Mouse (Mus musculus): ENCODE data around the gene Agbl4.

Gene Agbl4

DNA sequence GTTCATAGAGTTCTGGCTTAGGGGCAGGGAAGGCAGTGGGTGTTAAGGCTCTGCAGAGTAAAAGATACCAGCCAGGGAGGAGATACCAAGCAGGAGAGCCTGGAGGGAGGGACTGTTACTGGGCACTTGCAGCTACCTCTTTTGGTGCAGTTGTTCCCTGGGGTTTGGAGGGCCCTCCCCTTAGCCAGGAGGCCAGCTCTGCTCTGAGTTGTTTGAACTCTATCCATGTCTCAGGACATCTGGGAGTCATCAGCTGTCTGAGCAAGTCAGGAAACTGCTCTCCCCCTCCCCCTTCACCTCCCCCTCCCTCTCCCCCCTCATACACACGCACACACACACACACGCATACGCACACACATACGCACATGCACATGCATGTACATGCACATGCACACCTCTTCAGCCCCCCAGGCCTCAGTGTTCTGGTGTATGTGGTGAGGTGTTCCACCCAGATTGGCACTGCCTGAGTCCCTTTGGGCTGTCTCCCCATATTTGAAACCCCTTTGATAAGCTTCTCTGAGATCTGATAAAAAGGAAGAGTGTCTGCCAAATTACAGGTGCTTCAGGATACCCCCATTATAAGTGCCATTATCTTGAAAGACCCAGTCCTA is 1089.9 kb downstream of the Agbl4 start:
- in situ Hi-C loops (cut with MboI, MseI): loop anchor here (25.0 kb wide), 1 partner anchor 1450 kb away; no protein-coding TSS in a partner anchor

DNA sequence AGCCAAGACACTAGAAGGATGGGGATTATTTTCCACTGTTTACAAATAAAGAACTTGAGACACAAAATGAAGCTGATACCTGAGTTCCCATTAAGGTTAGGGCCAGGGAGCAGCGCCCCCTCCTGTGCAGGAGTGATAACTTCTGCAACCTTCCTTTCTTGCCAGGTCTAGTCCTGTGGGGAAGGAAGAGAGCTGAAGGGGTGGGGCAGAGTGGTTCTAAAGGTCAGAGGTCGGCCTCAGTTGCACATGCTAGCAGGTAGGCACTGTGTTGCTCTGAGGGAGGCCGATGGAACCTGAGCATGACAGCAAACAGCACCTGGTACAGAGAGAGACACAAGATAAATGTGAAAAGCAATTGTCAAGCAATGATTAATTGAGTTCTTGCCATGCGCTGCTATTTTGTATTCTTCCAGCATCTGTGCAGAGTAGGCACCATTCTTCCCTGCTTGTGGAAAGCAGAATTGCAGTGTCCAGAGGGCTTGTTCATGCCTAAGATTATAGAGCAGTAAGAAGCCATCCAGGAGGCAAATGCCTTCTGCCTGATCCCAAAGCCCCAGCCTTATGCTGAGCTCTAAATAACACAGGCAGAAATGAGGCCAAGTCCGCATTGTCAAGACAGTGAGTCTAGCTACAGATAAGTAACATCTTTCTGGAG is 1096.4 kb downstream of the Agbl4 start:
- in situ Hi-C loops (cut with MboI, MseI): loop anchor here (25.0 kb wide), 1 partner anchor 1457 kb away; no protein-coding TSS in a partner anchor

DNA sequence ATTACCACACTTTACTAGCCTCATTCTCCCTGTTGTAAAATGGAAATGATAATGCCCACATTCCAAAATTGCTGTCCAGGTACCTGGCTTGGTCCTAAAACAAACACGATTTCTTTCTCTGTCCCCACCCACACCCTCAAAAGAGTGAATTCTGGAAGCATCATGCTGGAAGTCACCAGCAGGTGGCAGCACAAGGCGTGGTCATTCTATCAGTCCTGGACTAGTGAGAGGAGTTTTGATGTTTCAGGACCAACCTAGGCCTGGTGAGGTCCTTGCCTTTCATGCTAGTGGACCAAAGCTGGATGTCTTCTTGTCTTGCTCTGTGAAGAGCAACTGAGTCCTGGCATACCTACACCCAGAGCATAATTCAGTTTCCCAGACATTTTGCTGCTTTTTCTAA is 1098.5 kb downstream of the Agbl4 start:
- in situ Hi-C loops (cut with MboI, MseI): loop anchor here (25.0 kb wide), 1 partner anchor 1459 kb away; no protein-coding TSS in a partner anchor

DNA sequence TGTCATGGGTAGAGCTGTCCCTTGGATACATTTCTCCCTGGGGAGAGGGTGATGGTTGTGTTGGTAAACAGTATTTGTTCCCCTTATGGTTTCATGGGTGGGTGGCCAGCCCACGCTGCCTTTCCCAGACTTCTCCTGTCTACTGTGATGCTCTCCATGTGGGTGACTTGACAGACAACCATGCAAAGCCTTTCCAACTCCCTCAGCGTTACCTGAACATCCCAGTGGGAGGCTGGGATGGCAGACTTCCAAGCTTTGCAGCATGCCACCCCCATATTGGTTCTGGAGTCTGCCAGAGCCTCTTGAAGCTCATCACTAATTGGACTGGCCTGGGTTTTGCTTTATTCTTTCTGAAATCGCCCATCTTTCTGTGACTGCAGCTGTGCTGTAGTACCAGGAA is 1101.3 kb downstream of the Agbl4 start:
- in situ Hi-C loops (cut with MboI, MseI): loop anchor here (25.0 kb wide), 1 partner anchor 1461 kb away; no protein-coding TSS in a partner anchor

DNA sequence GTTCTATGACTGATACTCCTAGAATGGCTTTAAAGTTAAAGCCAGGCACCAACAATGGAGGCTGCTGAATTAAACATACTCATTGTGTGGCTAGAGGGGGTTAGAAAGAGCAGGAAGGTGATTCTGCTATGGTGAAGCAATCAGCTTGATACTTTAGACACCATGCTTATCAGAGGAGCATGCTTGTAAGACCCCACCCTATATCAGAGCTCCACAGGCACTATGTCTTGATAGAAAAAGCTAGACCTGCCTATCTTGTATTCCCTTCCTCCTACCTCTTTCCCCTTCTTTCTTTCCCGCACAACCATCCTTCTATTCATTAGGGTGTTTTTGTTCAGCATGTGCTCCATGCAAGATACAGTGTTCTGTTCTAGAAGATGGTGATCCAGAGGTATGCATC is 1104.0 kb downstream of the Agbl4 start:
- in situ Hi-C loops (cut with MboI, MseI): no loop called here

DNA sequence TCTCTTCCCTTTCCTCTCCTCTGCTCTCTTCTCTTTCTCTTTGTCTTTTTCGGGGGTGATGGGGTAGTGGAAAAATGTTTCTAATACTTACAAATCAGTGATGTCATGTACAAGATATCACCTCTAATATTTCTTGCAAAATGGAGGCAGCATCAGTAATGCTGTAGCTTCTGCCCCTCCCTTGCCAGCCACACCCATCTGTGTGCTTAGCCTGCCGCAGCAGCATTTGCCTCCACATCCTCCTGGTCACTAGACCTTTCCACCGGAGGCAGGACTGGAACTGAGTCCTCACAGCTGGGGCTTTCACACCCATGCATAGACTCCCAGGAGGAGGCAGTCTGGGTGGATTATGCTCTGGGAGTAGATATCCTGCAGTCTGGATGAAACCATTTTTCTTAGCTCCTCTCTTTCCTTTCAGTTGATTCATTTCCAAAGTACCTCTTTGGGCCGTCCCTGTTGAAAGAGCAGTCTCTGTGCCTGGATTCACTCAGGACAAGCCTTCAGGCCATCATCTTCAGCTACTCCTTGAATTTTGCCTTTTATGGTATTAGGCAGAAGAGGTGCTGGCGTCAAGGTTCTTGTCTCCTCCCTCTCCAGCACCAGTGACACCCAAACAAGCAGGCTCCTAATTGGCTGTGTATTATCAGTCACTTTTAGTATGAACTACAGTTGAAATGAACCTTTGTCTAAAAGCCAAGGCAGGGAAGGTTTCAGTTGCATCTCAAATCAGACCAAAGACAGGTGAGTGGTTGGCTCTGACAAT is 1105.7 kb downstream of the Agbl4 start:
- in situ Hi-C loops (cut with MboI, MseI): no loop called here

DNA sequence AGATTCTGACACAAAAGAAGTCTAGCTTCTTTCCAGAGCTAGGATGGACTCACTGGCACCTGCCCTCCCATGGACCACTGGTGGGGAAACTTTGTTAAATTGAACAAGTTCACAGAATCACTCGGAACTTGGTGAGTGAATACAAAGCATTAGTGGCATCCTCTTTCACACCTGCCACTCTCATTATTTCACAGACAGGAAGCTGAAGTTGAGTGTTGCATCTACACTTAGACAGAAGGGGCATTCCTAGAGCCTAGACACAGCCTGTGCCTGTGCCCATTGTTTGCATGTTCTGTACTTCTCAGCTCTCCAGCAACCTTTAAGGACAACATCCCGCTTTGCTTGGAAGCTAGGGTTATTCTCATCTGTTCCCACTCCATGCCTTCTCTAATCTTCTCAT is 1107.5 kb downstream of the Agbl4 start:
- in situ Hi-C loops (cut with MboI, MseI): no loop called here

DNA sequence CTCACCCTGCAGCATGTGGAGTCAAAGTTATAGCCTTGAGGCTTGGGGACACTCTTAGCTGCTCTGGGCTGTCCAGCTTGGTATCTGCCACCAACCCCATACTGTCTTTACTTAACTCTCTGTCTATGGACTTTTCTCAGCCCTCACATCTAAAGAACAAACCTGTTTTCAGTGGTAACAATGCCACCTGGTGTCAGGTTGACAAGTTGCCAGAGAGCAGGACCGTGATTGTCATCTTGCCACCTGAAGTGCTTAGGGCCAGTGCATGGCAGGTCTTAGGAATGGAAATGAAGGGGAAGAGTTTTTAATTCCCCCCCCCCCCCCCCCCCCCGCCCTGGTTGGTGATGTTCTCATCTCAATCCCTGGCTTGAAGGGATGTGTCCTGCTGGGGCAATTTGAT is 1112.7 kb downstream of the Agbl4 start:
- in situ Hi-C loops (cut with MboI, MseI): no loop called here

DNA sequence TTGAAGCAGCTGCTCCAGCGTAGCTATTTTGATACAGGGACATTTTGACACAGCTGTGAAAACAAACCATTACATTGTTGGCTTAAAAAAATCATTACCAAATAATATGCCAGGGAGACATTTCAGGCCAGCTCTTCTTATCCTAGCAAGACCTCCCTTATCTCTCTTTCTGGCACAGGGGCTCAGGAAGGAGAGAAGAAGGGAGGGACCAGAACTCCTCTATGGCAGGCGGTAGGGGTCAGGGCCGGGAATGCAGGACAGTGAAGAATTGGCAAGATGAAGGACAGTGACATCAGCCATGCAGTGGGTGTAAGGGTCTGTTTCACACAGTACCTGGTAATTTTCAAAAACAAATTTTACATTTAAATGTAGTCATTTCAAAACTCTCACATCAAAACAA is 1116.5 kb downstream of the Agbl4 start:
- in situ Hi-C loops (cut with MboI, MseI): no loop called here

DNA sequence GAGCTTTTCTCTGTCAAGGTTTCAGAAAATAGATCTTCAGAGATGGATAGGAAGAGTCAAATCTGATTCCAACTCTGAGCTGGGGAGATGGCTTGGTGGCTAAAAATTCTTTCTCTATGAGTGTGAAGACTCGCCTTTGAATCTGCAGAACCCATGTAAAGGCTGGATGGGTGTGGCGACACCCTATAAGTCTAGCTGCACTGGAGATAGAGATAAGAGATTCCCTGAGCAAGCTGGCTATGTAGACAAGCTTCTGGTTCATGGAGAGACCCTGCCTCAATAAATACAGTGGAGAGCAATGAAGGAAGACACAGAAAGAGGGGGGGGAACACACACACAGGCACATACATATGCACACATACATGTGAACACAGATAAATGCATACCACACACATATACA is 1118.7 kb downstream of the Agbl4 start:
- in situ Hi-C loops (cut with MboI, MseI): no loop called here

DNA sequence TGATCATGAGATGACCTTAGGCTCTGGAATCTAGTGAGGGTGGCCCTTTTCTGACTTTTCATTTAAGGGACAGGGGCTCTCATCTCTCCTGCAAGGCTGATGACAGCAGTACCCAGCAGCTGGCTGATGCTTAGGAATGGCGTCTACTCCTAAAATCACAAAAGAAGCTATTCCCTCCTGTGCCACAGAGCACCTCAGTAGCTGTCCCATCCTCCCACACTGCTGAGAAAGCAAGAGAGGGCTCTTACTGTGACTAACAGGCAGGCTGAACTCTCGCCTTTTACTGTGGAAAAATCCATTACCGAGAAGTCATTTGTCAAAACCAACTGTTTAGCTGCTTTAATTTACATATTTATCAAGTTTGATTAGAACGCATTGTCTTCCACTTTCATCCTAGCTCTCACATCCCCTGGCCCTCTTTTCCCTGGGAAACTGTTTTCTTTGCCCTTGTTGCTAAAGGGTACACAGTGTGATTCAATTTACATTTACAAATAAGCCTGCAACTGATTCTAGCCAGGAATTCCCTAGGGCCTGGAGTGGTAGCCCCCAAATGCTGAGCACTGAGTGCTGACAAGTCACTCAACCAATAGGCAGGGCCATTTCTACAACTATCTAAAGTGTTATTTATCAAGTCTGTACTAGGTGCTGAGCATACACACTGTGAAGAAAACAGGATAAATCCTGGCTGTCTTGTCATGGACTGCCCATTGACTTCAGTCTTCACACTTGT is 1119.8 kb downstream of the Agbl4 start:
- in situ Hi-C loops (cut with MboI, MseI): no loop called here

DNA sequence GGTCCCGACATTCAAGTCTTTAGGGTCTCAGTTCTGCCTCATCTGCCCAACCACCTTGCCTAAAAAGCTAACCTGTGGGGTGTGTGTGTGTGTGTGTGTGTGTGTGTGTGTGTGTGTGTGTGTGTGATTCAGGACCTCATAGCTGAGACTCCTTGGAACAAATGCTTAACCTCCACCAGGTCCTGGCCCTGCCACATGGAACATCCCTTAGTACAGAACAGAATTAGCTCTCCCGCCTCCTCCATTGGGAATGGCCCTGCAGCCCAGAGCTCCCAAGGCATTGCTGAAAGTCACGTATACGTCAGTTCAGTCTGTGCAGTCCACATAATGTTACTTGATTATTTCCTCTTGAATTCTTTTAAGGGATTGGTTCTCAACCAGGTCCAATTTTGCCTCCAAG is 1120.7 kb downstream of the Agbl4 start:
- in situ Hi-C loops (cut with MboI, MseI): no loop called here

DNA sequence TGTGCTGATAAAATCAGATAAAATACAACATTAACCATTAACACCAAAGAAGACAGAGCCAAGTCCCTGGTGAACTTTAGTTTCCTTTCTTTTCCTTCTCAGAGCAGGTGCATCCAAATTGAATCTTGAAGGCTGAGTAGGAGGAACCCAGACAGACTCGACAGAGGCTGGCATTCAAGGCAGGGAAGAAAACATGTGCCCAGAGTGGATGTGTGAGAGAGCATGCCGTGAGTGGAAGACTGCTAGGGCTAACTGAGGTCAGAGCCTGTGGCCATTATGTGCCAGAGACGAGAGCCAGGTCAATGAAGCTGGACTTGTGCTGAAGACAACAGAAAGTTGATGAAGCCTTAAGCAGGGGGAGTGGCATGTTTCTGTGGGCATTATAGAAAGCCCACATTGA is 1121.8 kb downstream of the Agbl4 start:
- in situ Hi-C loops (cut with MboI, MseI): no loop called here

DNA sequence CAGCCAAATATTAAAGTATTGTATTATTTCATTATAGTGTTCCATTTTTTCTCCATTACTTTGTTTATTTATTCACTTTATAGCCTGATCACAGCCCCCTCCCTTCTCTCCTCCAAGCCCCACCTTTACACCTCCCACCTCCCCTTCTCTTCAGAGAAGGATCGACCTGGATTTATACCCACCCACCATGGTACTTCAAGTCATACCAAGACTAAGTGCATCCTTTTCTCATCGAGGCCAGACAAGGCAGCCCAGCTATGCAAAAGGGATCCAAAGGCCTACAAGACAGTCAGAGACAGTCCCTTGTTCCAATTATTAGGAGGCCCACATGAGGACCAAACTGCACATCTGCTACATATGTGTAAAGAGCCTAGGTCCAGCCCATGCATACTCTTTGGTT is 1122.5 kb downstream of the Agbl4 start:
- in situ Hi-C loops (cut with MboI, MseI): no loop called here

DNA sequence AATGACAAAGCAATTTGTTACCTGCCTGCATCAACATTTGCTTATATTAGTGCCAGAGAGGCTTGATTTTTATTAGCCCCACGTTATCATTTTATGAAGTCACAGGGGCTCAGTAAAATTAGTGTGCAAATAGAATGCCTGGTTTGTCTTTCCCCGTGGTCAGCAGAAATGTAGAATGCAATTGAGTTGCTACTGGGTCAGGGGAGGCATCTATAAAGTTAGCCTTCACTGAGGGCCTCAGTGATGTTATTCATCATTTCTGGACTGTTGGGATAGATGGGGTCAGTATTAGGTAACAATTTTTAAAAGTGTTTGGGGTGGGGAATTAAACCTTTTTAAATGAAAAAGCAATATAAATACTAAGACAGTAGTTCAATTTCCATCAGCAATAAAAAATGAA is 1125.5 kb downstream of the Agbl4 start:
- in situ Hi-C loops (cut with MboI, MseI): no loop called here

DNA sequence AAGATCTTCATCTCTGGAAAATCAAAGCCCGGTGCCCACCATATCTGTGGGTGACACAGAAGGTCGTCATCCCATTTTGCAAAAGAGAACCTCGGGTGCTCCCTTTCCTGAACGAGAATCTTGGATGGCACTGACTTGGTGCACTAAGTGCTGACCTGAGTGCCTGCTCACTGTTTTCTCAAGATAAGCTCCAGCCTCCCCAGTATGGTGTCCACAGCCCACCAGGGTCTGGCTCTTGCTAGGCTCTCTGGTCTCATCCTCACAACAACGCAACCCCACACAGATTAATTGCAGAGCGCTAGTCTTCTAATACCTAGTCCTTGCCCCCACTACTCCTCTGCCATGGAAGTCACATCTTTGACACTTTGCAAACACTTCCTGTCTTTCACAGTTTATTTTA is 1131.5 kb downstream of the Agbl4 start:
- in situ Hi-C loops (cut with MboI, MseI): no loop called here

DNA sequence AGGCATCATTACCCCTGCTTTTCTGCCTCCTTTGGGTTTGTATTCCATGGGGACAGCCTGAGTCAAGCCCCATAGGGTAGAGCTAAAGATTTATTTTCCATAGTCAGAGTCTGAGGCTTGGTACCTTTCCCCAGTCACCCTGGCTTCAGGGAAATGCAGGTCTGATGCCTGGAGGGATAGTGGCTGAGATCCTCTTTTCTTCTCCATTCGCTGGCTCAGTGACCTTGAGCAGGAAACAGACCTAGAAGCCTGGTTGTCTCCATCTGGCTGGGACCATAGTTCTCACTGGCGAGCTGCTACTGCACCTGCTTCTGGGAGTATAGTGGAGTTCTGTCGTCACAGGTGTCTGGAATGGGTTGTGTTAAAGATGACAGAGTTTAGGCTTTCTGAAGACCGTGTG is 1132.5 kb downstream of the Agbl4 start:
- in situ Hi-C loops (cut with MboI, MseI): no loop called here

DNA sequence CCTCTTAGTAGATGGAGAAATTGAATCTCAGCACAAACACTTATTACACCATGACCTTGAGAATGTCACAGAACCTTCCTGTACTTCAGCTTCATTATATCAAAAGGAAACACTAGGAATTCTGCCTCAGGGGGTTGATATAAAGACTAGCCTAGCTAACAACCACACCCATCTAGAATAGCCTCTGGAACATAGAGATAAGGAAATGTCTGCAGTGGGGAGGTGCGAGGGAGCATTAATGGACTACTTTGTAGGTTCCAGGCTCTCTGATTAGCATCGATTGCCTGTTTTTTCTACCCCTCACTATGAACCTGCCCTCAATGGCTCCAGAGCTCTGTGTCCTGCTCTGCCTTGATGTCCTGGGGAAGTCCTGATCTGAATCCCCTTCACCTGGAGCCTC is 1133.1 kb downstream of the Agbl4 start:
- in situ Hi-C loops (cut with MboI, MseI): no loop called here

DNA sequence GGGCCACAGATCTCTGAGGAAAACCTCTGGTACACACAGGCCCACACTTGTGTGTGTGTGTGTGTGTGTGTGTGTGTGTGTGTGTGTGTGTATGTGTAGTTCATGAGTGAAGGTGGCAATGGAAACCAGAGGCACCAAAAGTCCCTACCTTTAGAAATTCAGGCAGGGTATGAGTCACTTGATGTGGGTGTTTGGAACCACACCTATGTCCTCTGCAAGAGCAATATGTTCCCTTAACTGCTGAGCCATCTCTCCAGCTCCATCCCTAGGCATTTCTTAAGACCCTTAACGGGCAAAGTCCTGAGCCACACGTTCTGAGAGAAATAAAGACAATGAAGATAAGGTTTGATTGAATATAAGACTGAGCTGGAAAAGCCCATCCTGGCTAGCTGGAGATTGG is 1147.2 kb downstream of the Agbl4 start:
- in situ Hi-C loops (cut with MboI, MseI): no loop called here

DNA sequence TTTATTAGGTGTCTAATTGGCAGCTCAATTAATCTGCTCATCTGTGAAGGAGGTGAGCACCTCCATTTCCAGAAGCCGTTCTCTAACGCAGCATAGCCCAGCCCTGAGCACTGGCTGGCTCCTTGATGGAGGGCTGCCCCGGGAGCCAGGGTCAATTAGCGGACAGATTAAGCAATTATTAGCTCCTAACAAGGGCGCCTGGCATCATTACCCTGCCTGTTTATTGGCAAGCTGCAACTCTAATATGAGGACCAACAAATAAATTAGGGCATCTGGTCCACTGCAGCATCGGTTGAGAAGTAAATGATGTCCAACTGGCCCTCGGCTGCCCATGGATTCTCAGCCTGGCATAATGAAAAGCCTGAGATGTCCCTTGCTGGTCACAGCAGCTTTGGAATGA is 1148.5 kb downstream of the Agbl4 start:
- in situ Hi-C loops (cut with MboI, MseI): no loop called here

DNA sequence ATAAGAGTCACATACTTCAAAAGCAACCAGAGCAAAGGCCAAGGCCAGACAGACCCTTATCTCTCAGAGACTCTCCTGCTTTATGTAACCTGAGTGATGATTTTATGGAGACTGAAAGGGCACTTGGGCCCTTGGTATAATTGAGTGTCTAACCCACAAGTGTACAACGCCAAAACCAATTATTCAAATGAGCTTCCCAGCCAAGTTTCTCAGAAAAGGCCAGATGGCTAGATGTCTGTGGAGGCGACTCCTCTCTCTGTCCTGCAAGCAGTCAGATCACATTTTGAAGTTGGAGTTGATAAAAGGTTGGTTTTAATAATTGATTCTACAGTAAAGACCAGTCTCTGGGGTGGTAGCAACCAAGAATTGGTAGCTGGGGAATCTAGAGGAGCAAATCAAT is 1158.0 kb downstream of the Agbl4 start:
- in situ Hi-C loops (cut with MboI, MseI): no loop called here

DNA sequence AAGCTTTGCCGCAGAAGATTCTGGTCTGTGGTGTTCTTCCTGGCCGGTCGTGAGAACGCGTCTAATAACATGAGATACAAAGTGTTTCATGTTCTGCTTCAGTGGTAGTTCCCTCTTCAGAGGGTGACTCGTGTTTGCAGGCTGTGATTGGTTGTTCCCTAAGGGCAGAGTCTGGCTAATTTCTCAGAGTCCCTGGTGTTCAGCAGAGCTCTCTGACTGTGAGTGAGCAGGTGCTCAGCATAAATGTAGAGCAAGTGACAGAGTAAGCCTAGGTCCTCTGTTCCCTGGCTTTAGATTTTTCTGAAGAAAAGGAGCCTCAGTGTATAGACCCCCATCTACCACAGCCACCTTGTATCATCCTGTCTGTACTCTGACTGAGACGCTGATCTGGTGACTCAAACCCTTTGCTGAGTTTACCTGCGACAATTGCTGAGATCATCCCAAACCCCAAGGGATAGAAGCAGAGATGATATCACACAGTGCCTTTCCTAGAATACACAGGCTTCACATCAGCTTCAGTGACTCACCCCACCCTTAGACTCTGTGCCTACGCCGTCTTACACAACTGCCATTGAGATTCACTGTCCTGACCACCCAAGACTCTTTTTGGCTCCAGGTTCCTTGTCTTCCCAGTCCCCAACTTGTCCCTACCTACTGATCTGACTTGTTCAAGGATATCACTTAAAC is 1179.8 kb downstream of the Agbl4 start:
- in situ Hi-C loops (cut with MboI, MseI): no loop called here

Measured in T-helper 2 cell (primary cell).